Mouse (Mus musculus) heart, embryonic 10.5 days (tissue): ENCODE measurements around the gene Casp2. TPM values are rescaled to one million over a fixed set of nuclear protein-coding genes. Genes with fewer than 3 reads are reported as not detected.
A peak's percentile ranks its signal among the peaks of the same experiment; 100 is the strongest.

ENCODE experiments used
- DNase-seq: peaks from one replicate; pipeline ENCODE4 v3.0.0-alpha.2; 2017; ENCODE audit warnings: low spot score
- H3K27ac ChIP-seq: fragments of 300-500 bp; sonication (generic); 2 replicates; pipeline ENCODE4 v1.5.1; 2016; ENCODE audit warnings: mild to moderate bottlenecking
- H3K27me3 ChIP-seq: fragments of 300-500 bp; sonication (generic); 2 replicates; pipeline ENCODE4 v1.6.1; 2016; ENCODE audit warnings: mild to moderate bottlenecking; ENCODE audit not compliant: poor library complexity, insufficient read depth, severe bottlenecking
- H3K36me3 ChIP-seq: fragments of 300-500 bp; sonication (generic); 2 replicates; pipeline ENCODE4 v1.6.1; 2016; ENCODE audit warnings: mild to moderate bottlenecking, moderate library complexity
- H3K4me1 ChIP-seq: fragments of 300-500 bp; sonication (generic); 2 replicates; pipeline ENCODE4 v1.6.1; 2016; ENCODE audit warnings: mild to moderate bottlenecking
- H3K4me3 ChIP-seq: fragments of 300-500 bp; sonication (generic); 2 replicates; pipeline ENCODE4 v1.5.1; 2016; ENCODE audit warnings: mild to moderate bottlenecking, moderate library complexity
- H3K9me3 ChIP-seq: fragments of 300-500 bp; sonication (generic); 2 replicates; pipeline ENCODE4 v1.6.1; 2016; ENCODE audit warnings: mild to moderate bottlenecking, moderate library complexity
- WGBS: fragments of 180-500 bp; shearing (Covaris S2); methylation state at CpG from one replicate; pipeline ENCODE4 v1.1.7; 2016; 5-methylcytosine and 5-hydroxymethylcytosine counted together
- polyA plus RNA-seq: library from polyadenylated mRNA; unstranded; fragments of >200 nt; fragmentation: Nextera tagmentation; extraction: Ambion mirVana; gene quantifications from 2 replicates; pipeline ENCODE4 v1.2.1, GENCODE M21; 2016

The Casp2 gene
- polyA plus RNA-seq: 40.8 and 45.2 TPM in 2 replicates

DNA sequence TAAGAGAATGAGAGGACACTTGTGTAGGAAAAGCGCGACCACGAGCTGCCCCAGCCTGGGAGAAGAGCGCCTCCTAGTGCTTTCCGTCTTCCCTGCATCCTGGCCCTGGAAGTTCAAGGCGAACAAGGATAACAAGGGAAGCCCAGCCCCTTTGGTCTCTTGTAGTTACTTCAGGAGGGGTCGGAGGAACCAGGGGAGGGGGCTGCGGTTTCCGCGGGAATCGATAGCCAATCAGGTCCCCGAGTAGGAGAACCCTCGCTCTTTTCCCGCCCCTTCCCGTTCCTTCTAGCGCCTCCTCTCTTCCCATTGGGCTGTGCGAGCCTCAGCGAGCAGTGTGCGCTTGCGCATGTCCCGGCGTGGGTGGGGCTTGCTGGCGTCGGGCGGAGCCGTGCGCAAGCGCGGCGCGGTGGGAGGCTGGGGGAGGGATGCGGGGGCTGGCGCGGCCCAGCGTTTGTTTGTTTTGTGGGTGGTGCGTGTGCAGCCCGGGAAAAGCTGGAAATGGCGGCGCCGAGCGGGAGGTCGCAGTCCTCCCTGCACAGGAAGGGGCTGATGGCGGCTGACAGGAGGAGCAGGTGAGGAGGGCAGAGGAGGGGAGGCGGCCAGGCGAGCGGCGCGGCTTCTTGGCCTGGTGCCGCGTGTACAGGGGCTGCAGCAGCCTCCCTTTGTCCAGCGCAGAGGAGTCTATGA, at the start of gene Casp2:
TSS of gene Casp2 (plus strand) at position 360 of the 687 bp plus-strand sequence.
- Histone ChIP-seq H3K36me3 (peaks cover 26% of the 10 kb centered on the region), H3K4me3 (peak within 1 kb of the TSS; percentile 73), H3K4me1 (peaks cover 11% of the 10 kb centered on the region), H3K9me3 (no peaks in the 10 kb centered on the region), H3K27me3 (peaks cover 6% of the 10 kb centered on the region; the same call in 1 of the 2 replicates), H3K27ac (peak within 1 kb of the TSS; percentile 93)
- peak; percentile 100 for DNase-seq
- WGBS: under 1% methylated on average over 50 of the region's 51 CpGs

DNA sequence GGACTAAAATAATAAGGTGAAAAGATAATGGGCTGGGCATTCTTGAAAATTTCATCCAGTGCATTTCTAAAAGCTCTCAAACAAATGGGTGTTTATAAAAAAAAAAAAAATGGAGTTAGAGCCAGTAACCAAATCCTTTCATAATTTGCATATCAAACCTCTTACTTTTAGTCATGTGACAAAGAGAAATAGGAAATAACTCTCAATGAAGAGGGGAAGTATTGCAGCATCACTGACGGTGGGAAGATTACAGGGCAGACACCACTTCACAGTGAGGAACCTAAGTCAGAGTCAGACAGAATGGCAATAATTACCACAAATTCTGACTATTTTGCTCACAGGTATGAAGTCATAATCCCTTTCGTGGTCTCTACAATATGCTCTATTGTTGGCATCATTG, 49.8 kb upstream of the Casp2 start, which contains the start of gene Tas2r144:
TSS of gene Tas2r144 (plus strand) at position 301 of the 400 bp plus-strand sequence.
- H3K27me3 ChIP-seq: no peaks in the 10 kb centered on the region
- no peaks in the 10 kb centered on the region for H3K9me3 ChIP-seq
- no peak for DNase-seq
- no peaks in the 10 kb centered on the region for H3K36me3 ChIP-seq
- no peaks in the 10 kb centered on the region for H3K4me1 ChIP-seq
- no peak within 1 kb of the TSS for H3K27ac ChIP-seq
- no peak within 1 kb of the TSS for H3K4me3 ChIP-seq
- 81% methylated on average over 2 of the region's 2 CpGs for WGBS

DNA sequence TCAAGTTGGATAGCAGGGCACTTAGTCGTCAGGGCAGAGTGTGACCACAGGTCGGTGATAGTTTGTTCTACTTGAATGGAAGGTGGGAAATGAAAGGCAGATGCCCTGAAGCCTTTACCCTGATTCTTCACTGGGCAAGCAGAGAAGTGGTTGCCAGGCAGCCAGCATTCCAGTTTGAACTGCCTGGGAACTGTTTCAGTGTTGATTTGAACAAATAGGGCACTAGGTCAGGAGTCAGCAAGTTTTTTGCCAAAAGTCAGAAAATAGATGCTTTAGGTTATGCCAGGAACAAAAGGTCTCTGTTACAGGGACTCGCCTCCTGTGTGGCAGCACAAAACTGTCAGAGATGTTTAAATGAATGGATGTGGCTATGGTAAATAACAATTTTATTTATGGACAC, 42.5 kb upstream of the Casp2 start:
- Histone ChIP-seq H3K27ac (no peak overlapping the region), H3K36me3 (no peaks in the 10 kb centered on the region), H3K9me3 (no peaks in the 10 kb centered on the region), H3K4me3 (no peak overlapping the region), H3K27me3 (no peaks in the 10 kb centered on the region), H3K4me1 (no peaks in the 10 kb centered on the region)
- DNase-seq: no peak
- 77% methylated on average over 3 of the region's 3 CpGs for WGBS

DNA sequence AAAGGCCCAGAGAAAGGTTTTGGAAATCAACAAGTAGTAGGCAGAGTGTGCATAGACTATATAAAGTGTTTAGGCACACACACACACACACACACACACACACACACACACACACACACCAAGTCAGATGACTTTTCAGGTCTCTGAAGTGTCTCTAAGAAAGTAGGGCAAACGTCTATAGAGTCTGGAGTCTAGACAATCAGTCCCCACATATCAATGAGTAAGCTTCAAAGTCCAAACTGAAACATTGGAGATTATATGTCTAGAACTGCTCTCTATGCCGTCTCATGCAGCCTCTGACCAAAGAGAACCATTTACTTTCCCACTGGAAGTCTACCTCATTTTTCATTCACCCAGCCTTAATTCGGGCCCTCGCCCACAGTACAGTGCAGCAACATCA, 39.7 kb upstream of the Casp2 start:
- no peak for DNase-seq
- Histone ChIP-seq H3K9me3 (no peaks in the 10 kb centered on the region), H3K36me3 (no peaks in the 10 kb centered on the region), H3K4me1 (no peaks in the 10 kb centered on the region), H3K27ac (no peak overlapping the region), H3K27me3 (no peaks in the 10 kb centered on the region), H3K4me3 (no peak overlapping the region)
- 57% methylated on average over 4 of the region's 4 CpGs for WGBS

DNA sequence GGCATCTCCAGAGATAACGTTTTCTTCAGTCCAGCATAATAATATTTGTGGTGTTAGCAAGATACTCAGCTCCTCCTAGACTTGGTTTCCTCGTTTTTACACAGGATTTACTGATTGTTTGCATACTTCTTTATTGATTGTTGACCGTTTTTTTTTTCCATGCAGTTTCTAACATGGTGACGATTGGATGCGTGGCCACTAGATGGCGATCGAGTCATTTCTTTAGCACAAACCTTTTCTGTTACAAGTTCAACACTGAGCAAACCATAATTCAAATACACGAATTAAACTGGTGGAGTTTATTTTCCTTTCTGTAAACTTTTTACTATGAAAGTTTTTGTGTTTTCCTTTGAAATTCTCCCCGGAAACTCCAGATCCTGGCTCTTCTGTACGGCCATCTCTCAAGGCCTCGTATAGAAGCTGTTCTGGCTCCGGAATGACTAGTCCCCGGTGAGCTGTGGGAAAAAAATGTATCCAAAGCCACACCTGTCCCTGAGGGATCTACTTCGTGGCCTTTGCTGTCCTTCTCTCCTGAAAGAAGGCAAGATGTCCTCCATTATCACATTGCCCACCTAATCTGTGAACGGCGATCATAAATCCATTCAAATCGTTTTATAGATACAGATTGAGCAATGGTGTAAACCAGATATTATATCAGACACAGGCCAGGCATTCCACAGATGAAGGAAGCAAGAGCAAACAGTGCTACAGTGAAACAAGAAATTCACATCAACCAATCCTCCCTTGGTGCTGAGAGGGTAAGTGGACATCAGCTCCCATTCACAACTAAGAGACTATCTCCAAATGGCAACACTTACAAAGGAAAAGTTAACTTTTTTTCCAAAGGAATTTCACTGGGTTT, 37.3 kb upstream of the Casp2 start:
- 34% methylated on average over 17 of the region's 17 CpGs for WGBS
- no peak overlapping the region for H3K4me3 ChIP-seq
- no peak for DNase-seq
- no peaks in the 10 kb centered on the region for H3K36me3 ChIP-seq
- no peaks in the 10 kb centered on the region for H3K27me3 ChIP-seq
- H3K27ac ChIP-seq: no peak overlapping the region
- H3K9me3 ChIP-seq: no peaks in the 10 kb centered on the region
- no peaks in the 10 kb centered on the region for H3K4me1 ChIP-seq

DNA sequence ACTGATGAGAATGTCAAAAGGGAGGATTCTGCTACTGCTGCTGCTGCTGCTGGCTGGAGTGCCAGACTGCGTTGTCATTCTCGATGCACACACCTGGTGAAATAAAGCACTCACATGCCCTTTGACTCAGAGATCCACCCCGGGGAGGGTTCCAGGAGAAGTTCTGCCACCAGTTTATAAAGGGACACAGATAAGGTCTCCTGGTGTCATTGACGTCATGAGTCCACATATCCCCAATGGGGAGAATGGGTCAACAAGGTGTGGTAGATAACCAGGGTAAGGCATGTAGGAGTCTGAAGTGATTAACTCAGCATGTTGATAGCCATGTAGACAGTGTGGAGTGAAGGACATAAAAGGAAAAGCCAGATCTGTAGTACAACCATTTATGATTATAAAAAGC, 35.2 kb upstream of the Casp2 start:
- Histone ChIP-seq H3K36me3 (no peaks in the 10 kb centered on the region), H3K27me3 (no peaks in the 10 kb centered on the region), H3K4me1 (no peaks in the 10 kb centered on the region), H3K27ac (no peak overlapping the region), H3K4me3 (no peak overlapping the region), H3K9me3 (no peaks in the 10 kb centered on the region)
- 61% methylated on average over 4 of the region's 4 CpGs for WGBS
- no peak for DNase-seq

DNA sequence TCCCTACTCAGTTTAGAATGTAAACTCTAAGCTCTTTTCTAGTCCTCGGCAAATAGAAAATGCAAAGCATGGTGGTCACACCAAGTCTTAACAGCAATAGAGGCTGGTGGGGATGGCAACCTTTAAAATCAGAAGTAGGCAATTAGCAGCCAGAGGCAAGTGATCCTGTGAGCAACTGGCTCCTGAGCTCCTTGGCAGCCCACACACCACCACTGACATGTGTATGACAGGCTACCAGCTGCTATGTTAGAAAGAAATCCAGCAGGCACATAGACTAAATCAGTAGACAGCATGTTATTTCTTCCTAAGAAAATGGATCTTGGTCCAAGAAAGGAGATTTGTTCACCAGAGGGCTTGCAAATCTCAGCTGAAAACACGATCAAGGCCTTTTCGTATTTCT, 33.6 kb upstream of the Casp2 start:
- no peaks in the 10 kb centered on the region for H3K27me3 ChIP-seq
- no peak overlapping the region for H3K4me3 ChIP-seq
- no peaks in the 10 kb centered on the region for H3K4me1 ChIP-seq
- H3K36me3 ChIP-seq: no peaks in the 10 kb centered on the region
- H3K27ac ChIP-seq: no peak overlapping the region
- 88% methylated on average over 3 of the region's 3 CpGs for WGBS
- no peaks in the 10 kb centered on the region for H3K9me3 ChIP-seq
- no peak for DNase-seq

DNA sequence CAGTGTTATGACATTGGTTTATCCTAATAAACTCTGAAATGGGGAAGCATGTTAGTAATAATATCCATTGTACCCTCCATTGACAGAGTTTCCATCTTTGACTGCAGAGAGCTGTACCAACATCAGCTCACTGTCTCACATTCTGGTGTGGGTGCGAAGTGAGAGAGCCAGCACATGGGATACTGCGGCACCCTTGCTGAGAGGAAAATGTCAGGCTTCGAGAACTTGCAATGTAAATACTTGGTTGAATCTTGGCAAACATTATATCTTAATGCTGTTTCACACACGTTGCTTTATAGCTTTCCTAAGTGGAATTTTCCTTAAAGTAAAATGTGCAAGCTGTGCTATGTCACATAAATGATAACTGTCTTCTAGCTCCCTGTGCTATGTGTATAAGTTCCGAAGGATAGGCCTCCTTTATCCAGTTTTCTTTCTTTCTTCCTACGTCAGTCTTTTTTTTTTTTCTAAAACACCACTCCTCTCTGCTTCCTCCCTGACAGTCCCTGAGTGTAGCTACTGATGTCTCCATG, 27.4 kb upstream of the Casp2 start:
- Histone ChIP-seq H3K9me3 (no peaks in the 10 kb centered on the region), H3K4me1 (no peaks in the 10 kb centered on the region), H3K27ac (no peak overlapping the region), H3K4me3 (no peak overlapping the region), H3K27me3 (no peaks in the 10 kb centered on the region), H3K36me3 (no peaks in the 10 kb centered on the region)
- WGBS: 67% methylated on average over 6 of the region's 6 CpGs
- no peak for DNase-seq

DNA sequence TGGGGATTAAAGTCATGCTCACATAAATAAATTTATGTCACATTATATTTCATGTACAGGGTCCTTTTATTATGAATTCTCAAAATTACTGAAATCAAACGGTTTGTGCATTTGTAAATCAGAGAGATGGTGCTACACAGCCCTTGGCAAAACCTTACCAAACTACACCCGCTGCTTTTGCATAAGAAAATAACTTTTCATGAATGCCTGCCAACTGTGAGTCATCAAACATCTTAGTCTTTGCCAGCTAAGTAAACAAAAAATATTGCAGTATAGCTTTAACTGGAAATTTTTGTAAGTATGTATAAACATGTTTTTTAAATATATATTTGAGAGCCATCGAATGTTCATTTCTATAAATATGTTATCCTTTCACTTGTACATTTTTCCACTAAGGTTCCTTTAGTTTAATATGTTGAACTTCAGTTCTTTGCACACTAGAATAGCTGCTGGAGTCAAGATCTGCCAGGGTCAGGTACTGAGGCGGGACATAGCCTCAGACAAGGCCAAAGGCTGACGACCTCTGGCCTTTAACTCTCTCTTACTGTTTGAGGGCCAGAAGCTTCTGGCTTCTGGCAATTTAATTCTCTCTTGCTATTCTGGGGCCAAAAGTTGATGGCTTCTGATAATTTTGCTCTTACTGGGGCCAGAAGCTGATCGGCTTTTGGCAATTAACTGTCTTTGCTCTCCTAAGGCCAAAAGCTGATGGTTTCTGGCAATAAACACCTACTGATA, 23.3 kb upstream of the Casp2 start:
- WGBS: 76% methylated on average over 6 of the region's 6 CpGs
- no peaks in the 10 kb centered on the region for H3K36me3 ChIP-seq
- no peak for DNase-seq

DNA sequence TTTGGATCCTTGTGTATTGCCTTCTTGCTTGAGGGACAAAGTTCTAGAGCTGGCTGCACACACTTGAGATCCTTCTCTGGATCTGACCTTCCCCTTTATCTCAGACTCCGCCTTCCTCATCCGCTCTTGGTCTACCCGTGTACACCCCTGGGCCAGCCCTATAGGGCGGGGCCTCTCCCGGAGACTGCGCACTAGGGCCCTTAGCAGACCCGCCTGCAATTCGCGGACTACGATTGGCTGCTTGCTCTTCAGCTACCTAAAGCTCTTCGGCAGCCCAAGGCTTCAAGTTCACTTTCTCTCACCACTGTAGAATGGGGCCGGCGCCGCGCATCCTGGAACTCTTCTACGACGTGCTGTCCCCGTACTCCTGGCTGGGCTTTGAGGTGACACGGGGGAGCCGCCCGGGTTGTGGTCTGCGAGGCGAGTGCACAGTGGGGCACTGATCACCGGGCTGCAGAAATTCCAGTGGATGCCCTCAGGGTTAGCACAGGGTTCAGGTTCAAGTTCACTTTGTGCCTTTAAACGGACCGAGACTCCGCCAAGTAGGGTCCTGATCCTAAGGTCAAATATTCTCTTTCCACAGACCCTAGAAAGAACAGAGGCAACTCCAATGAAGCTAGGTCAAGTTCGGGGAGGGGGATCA, 19.0 kb upstream of the Casp2 start, which contains the start of gene Gstk1:
TSS of gene Gstk1 (plus strand) at position 225 of the 643 bp plus-strand sequence.
- peaks cover 10% of the 10 kb centered on the region for H3K4me1 ChIP-seq
- peak; percentile 96 for DNase-seq
- H3K36me3 ChIP-seq: no peaks in the 10 kb centered on the region
- H3K9me3 ChIP-seq: no peaks in the 10 kb centered on the region
- WGBS: 3% methylated on average over 28 of the region's 28 CpGs
- peaks cover 14% of the 10 kb centered on the region for H3K27me3 ChIP-seq
- H3K27ac ChIP-seq: peak within 1 kb of the TSS; percentile 78
- H3K4me3 ChIP-seq: peak within 1 kb of the TSS; percentile 64

More for the DNA sequence above, 23.3 kb upstream of the Casp2 start:
- H3K4me1 ChIP-seq: peaks cover 10% of the 10 kb centered on the region
- H3K9me3 ChIP-seq: no peaks in the 10 kb centered on the region
- peaks cover 2% of the 10 kb centered on the region for H3K27me3 ChIP-seq
- no peak overlapping the region for H3K4me3 ChIP-seq
- H3K27ac ChIP-seq: no peak overlapping the region

DNA sequence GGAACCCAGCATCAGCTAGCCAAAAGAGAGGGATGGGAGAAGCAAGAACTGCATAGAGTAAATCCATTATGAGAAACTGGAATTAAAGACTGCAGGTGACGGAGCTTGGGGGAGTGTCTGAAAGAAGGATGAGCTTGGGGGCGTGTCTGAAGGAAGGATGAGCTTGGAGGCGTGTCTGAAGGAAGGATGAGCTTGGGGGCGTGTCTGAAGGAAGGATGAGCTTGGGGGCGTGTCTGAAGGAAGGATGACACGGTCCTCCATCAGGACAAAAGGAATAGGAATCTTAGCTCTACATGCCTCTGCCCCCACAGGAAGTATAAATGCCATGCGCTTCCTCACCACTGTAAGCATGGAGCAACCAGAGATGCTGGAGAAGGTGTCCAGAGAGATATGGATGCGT, 17.6 kb upstream of the Casp2 start:
- Histone ChIP-seq H3K9me3 (no peaks in the 10 kb centered on the region), H3K4me3 (no peak overlapping the region), H3K36me3 (no peaks in the 10 kb centered on the region), H3K4me1 (peaks cover 10% of the 10 kb centered on the region), H3K27me3 (peaks cover 14% of the 10 kb centered on the region), H3K27ac (no peak overlapping the region)
- WGBS: 10% methylated on average over 8 of the region's 8 CpGs
- DNase-seq: no peak

DNA sequence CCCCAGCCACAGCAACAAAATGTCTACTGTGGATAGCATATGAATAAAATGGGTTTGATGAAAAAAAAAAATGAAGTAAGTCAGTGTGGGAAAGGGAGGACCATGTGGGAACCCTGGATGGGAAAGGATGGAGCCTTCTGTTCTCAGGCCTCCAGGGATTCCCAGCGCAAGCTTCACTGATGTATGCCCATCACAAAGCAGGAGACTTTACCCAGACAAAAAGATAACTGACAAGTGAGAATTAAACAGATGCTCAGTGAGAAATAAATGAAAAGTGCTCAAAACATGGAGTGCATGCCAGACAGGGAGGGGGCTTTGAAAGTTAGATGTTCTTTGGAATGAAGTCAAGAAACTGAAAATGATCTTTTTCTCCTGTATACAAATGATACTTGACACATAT, 16.8 kb upstream of the Casp2 start:
- no peaks in the 10 kb centered on the region for H3K36me3 ChIP-seq
- no peaks in the 10 kb centered on the region for H3K9me3 ChIP-seq
- H3K27me3 ChIP-seq: peaks cover 14% of the 10 kb centered on the region
- H3K4me1 ChIP-seq: peaks cover 10% of the 10 kb centered on the region
- no peak for DNase-seq
- no peak overlapping the region for H3K27ac ChIP-seq
- WGBS: 93% methylated on average over 1 of the region's 1 CpGs
- no peak overlapping the region for H3K4me3 ChIP-seq
